Mouse (Mus musculus) limb, embryonic 15.5 days (tissue): ENCODE measurements around the gene Itprid2. TPM values are rescaled to one million over a fixed set of nuclear protein-coding genes. Genes with fewer than 3 reads are reported as not detected.

ENCODE experiments used
- ATAC-seq: fragments of 200-750 bp; cut with Nextera tagmentation; 2 replicates; pipeline ENCODE4 v1.8.0; 2017; ENCODE audit warnings: low read depth, moderate TSS enrichment; ENCODE audit not compliant: insufficient number of reproducible peaks, low FRiP score, low TSS enrichment
- H3K27ac ChIP-seq: fragments of 300-500 bp; sonication (generic); 2 replicates; pipeline ENCODE4 v1.5.1; 2015; ENCODE audit warnings: moderate library complexity, mild to moderate bottlenecking, inconsistent platforms
- H3K27me3 ChIP-seq: fragments of 300-500 bp; sonication (generic); 2 replicates; pipeline ENCODE4 v1.6.1; 2015; ENCODE audit warnings: inconsistent platforms
- H3K36me3 ChIP-seq: fragments of 300-500 bp; sonication (generic); 2 replicates; pipeline ENCODE4 v1.6.1; 2015; ENCODE audit warnings: inconsistent platforms
- H3K4me1 ChIP-seq: fragments of 300-500 bp; sonication (generic); 2 replicates; pipeline ENCODE4 v1.6.1; 2015; ENCODE audit warnings: inconsistent platforms
- H3K4me2 ChIP-seq: fragments of 300-500 bp; sonication (generic); 2 replicates; pipeline ENCODE4 v1.6.1; 2015; ENCODE audit warnings: mild to moderate bottlenecking, inconsistent platforms
- H3K4me3 ChIP-seq: fragments of 300-500 bp; sonication (generic); 2 replicates; pipeline ENCODE4 v1.5.1; 2015; ENCODE audit warnings: mild to moderate bottlenecking, inconsistent platforms
- H3K9ac ChIP-seq: fragments of 300-500 bp; sonication (generic); 2 replicates; pipeline ENCODE4 v1.6.1; 2015; ENCODE audit warnings: inconsistent platforms
- H3K9me3 ChIP-seq: fragments of 300-500 bp; sonication (generic); 2 replicates; pipeline ENCODE4 v1.6.1; 2016; ENCODE audit warnings: inconsistent platforms
- WGBS: fragments of 180-500 bp; shearing (Covaris S2); methylation state at CpG from one replicate; pipeline ENCODE4 v1.1.7; 2015; 5-methylcytosine and 5-hydroxymethylcytosine counted together
- polyA plus RNA-seq: library from polyadenylated mRNA; unstranded; fragments of >200 nt; fragmentation: Nextera tagmentation; extraction: Ambion mirVana; gene quantifications from 2 replicates; pipeline ENCODE4 v1.2.1, GENCODE M21; 2015

Gene Itprid2
- polyA plus RNA-seq, 1 experiment from 2014 or later, result 13.5 TPM

DNA sequence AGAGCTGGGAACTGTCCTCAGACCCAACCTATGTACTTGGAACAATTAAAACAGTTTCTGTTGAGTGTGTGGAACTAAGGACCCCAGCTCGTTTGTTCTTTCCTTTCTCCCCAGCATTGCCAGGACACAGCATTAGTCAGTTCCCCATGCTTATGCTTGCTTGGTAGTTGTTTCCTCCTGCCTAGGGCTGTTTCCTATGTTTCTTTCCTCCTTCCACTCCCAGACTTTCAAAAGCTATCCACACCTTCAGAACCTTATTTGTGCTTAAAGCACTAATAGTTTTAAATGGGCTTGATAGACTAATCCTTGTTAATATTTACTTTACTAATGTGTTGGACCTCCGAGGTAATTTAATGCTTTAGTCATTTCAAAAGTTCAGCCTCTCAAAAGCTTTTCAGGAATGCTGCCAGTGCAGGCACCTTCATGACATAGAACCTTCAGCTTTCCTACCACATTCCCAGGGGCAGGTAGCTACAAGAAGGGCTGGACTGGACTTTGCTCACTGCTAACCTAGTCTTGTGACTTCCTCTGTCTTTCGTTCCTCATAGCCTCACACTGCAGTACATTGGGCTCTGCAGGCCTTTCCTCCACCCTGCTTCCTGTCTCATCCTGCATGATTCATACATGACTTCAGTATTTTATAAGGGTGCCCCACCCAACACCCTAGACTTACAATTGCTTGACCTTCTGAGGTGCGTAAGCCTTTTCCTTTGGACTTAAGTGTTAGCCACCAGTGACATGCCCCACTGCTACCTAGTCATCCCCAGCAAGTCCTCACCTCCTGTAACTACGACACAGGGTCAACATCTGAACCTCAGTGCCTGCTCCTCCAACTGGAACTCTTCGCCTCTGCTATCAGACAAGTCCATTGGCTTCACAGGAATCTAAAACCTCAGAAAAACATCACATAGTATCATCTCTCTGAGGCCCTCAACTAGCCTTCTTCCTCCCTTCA is 16.3 kb upstream of the Itprid2 start:
- Histone ChIP-seq H3K36me3 (no peaks in the 10 kb centered on the region), H3K27me3 (no peaks in the 10 kb centered on the region), H3K9ac (no peak overlapping the region), H3K4me2 (no peak overlapping the region), H3K27ac (no peak overlapping the region), H3K4me3 (no peak overlapping the region), H3K4me1 (no peaks in the 10 kb centered on the region), H3K9me3 (no peaks in the 10 kb centered on the region)
- WGBS, result 73% methylated on average over 6 of the region's 6 CpGs
- ATAC-seq, result no peak

GRCm38 (mm10) chr2:79623256-79623655 is 11.9 kb upstream of the Itprid2 start:
- H3K9me3 ChIP-seq, result no peaks in the 10 kb centered on the region
- no peaks in the 10 kb centered on the region for H3K36me3 ChIP-seq
- H3K4me2 ChIP-seq, result no peak overlapping the region
- H3K4me1 ChIP-seq, result no peaks in the 10 kb centered on the region
- H3K27me3 ChIP-seq, result no peaks in the 10 kb centered on the region
- H3K9ac ChIP-seq, result no peak overlapping the region
- no peak for ATAC-seq
- H3K27ac ChIP-seq, result no peak overlapping the region
- WGBS, result 83% methylated on average over 4 of the region's 4 CpGs
- H3K4me3 ChIP-seq, result no peak overlapping the region

DNA sequence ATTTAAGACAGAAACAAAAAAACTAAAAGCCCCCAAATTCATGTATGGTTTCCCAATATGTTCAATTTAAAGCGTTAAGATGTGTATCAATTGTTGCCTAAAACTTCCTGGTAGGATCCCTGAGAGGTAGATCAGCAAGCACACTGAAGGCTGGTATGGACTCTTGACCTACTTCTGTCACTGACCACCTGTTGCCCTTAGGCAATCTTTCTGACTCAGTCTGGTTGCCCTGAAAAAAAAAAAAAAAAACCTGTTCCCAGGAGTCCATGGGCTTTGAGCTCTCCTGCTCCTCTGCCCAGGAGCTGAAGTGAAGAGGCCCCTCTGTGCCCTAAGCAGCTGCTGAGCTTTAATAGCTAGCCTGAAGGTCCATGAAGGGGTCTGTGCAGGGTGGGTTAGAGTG is 7.5 kb upstream of the Itprid2 start:
- Histone ChIP-seq H3K27me3 (no peaks in the 10 kb centered on the region), H3K36me3 (no peaks in the 10 kb centered on the region), H3K4me2 (no peak overlapping the region), H3K9ac (no peak overlapping the region), H3K4me1 (no peaks in the 10 kb centered on the region), H3K4me3 (no peak overlapping the region), H3K9me3 (no peaks in the 10 kb centered on the region), H3K27ac (no peak overlapping the region)
- ATAC-seq, result no peak
- WGBS, result 67% methylated on average over 1 of the region's 1 CpGs

- no peaks in the 10 kb centered on the region for H3K36me3 ChIP-seq
Observed at GRCm38 (mm10) chr2:79630231-79630630, 4.9 kb upstream of the Itprid2 start.

GRCm38 (mm10) chr2:79635426-79636291 is 507 bp downstream of the Itprid2 start:
- under 1% methylated on average over 81 of the region's 83 CpGs for WGBS
- Histone ChIP-seq H3K4me2 (peak overlapping the region; percentile 74), H3K9me3 (no peaks in the 10 kb centered on the region), H3K4me3 (peak overlapping the region; percentile 91), H3K4me1 (peaks cover 11% of the 10 kb centered on the region), H3K27me3 (no peaks in the 10 kb centered on the region), H3K36me3 (peaks cover 7% of the 10 kb centered on the region; the same call in 1 of the 2 replicates), H3K9ac (peak overlapping the region; percentile 83), H3K27ac (peak overlapping the region; percentile 88)
- no peak for ATAC-seq

More at GRCm38 (mm10) chr2:79630231-79630630, 4.9 kb upstream of the Itprid2 start:
- no peak for ATAC-seq
- H3K4me1 ChIP-seq, result no peaks in the 10 kb centered on the region
- H3K27me3 ChIP-seq, result no peaks in the 10 kb centered on the region
- no peaks in the 10 kb centered on the region for H3K9me3 ChIP-seq
- H3K4me2 ChIP-seq, result no peak overlapping the region
- 65% methylated on average over 2 of the region's 2 CpGs for whole genome bisulfite sequencing
- H3K27ac ChIP-seq, result no peak overlapping the region
- no peak overlapping the region for H3K4me3 ChIP-seq
- H3K9ac ChIP-seq, result no peak overlapping the region

DNA sequence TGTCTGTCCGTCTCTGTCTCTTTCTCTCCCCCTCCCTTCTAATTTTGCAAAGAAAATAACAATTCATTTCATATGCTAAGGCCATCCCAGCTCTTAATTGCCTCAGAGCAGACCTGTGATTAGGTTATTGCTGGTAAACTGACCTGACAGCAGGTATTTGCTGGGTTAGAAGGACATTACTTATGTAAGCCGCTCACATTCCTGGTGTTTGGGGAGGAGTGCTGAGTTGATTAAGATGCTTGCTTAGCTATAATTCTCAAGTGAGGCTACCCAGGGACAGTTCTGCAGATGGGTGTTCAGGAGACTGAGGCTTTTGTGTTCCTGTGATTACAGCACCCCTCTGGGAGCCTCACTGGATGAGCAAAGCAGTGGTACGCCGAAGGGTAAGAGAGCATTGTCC is 3.8 kb downstream of the Itprid2 start:
- Histone ChIP-seq H3K4me2 (peak overlapping the region; percentile 13; the same call in 1 of the 2 replicates), H3K9ac (no peak overlapping the region), H3K9me3 (no peaks in the 10 kb centered on the region), H3K4me1 (peaks cover 11% of the 10 kb centered on the region), H3K36me3 (peaks cover 22% of the 10 kb centered on the region), H3K27ac (no peak overlapping the region), H3K27me3 (no peaks in the 10 kb centered on the region), H3K4me3 (peak overlapping the region; percentile 10; the same call in 1 of the 2 replicates)
- ATAC-seq, result no peak
- whole genome bisulfite sequencing, result 61% methylated on average over 4 of the region's 4 CpGs

- Histone ChIP-seq H3K4me1 (no peaks in the 10 kb centered on the region), H3K9ac (no peak overlapping the region), H3K4me2 (no peak overlapping the region), H3K9me3 (no peaks in the 10 kb centered on the region), H3K4me3 (no peak overlapping the region), H3K27ac (no peak overlapping the region), H3K36me3 (peaks cover 29% of the 10 kb centered on the region), H3K27me3 (no peaks in the 10 kb centered on the region)
- no peak for ATAC-seq
- 53% methylated on average over 4 of the region's 4 CpGs for WGBS
Observed at GRCm38 (mm10) chr2:79646237-79646688, 11.1 kb downstream of the Itprid2 start.

DNA sequence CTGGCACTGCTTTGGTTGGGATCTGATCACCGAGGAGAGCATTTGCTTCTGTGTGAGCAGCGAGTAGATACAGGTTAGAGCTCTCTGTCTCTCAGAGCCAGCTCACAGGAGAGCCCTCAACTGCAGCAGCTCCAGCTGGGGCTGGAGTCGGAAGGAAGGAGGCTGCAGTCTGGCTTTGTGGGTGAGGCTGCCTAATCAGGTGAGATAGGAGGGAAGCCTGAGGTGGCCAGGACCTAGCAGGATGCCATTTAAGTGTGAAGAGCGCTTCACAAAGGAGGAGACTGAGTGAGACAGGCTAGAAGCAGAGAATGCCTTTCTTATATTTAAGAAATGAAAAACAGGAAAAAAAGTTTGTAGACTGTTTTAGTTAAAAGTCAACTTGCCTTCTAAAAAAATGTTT is 11.9 kb downstream of the Itprid2 start:
- H3K4me1 ChIP-seq, result no peaks in the 10 kb centered on the region
- H3K36me3 ChIP-seq, result peaks cover 28% of the 10 kb centered on the region
- H3K4me2 ChIP-seq, result no peak overlapping the region
- H3K9me3 ChIP-seq, result no peaks in the 10 kb centered on the region
- no peak overlapping the region for H3K4me3 ChIP-seq
- 68% methylated on average over 4 of the region's 4 CpGs for WGBS
- no peak overlapping the region for H3K27ac ChIP-seq
- no peak overlapping the region for H3K9ac ChIP-seq
- H3K27me3 ChIP-seq, result no peaks in the 10 kb centered on the region
- ATAC-seq, result no peak

DNA sequence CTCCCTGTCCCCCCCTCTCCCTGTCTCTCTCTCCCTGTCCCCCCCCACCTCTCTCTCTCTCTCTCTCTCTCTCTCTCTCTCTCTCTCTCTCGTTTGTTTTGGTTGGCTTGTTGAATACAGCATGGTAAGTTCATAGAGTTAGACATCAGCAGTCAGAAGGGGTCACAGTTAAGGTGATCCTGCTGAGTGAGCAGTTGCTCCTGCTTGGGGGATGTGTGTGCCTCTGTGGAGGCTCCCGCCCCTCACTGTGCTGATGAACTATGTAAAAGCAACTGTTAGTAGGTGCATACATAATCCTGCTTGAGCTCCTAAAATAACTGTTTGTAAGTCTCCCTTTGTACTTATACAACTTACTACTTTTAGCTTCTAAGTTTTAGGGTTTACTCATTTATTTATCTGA is 12.6 kb downstream of the Itprid2 start:
- ATAC-seq, result no peak
- H3K36me3 ChIP-seq, result peaks cover 21% of the 10 kb centered on the region
- no peak overlapping the region for H3K27ac ChIP-seq
- no peaks in the 10 kb centered on the region for H3K4me1 ChIP-seq
- H3K4me3 ChIP-seq, result no peak overlapping the region
- H3K9me3 ChIP-seq, result no peaks in the 10 kb centered on the region
- H3K4me2 ChIP-seq, result no peak overlapping the region
- 51% methylated on average over 2 of the region's 2 CpGs for WGBS
- H3K27me3 ChIP-seq, result no peaks in the 10 kb centered on the region
- no peak overlapping the region for H3K9ac ChIP-seq

GRCm38 (mm10) chr2:79651185-79651584 is 16.0 kb downstream of the Itprid2 start:
- Histone ChIP-seq H3K27ac (no peak overlapping the region), H3K4me3 (no peak overlapping the region), H3K27me3 (no peaks in the 10 kb centered on the region), H3K9me3 (no peaks in the 10 kb centered on the region), H3K4me2 (no peak overlapping the region), H3K36me3 (peaks cover 3% of the 10 kb centered on the region; the same call in 1 of the 2 replicates), H3K4me1 (no peaks in the 10 kb centered on the region), H3K9ac (no peak overlapping the region)
- WGBS, result 81% methylated on average over 3 of the region's 3 CpGs
- ATAC-seq, result no peak

GRCm38 (mm10) chr2:79651701-79652100 is 16.5 kb downstream of the Itprid2 start:
- no peaks in the 10 kb centered on the region for H3K9me3 ChIP-seq
- H3K27ac ChIP-seq, result no peak overlapping the region
- ATAC-seq, result no peak
- WGBS, result 78% methylated on average over 3 of the region's 3 CpGs
- H3K4me2 ChIP-seq, result no peak overlapping the region
- no peak overlapping the region for H3K9ac ChIP-seq
- peaks cover 4% of the 10 kb centered on the region; the same call in 1 of the 2 replicates for H3K36me3 ChIP-seq
- no peak overlapping the region for H3K4me3 ChIP-seq
- H3K4me1 ChIP-seq, result no peaks in the 10 kb centered on the region
- no peaks in the 10 kb centered on the region for H3K27me3 ChIP-seq

GRCm38 (mm10) chr2:79652502-79652901 is 17.4 kb downstream of the Itprid2 start:
- ATAC-seq, result no peak
- Histone ChIP-seq H3K4me1 (no peaks in the 10 kb centered on the region), H3K27me3 (no peaks in the 10 kb centered on the region), H3K4me3 (no peak overlapping the region), H3K27ac (no peak overlapping the region), H3K36me3 (peaks cover 9% of the 10 kb centered on the region), H3K4me2 (no peak overlapping the region), H3K9me3 (no peaks in the 10 kb centered on the region), H3K9ac (no peak overlapping the region)
- WGBS, result 80% methylated on average over 4 of the region's 4 CpGs
